Mouse (Mus musculus): Measurements from ENCODE around the gene A630023A22Rik. TPM values are rescaled to one million over a fixed set of nuclear protein-coding genes. Genes with fewer than 3 reads are reported as not detected.

Gene A630023A22Rik
- total RNA-seq, 1 experiment, result not detected

DNA sequence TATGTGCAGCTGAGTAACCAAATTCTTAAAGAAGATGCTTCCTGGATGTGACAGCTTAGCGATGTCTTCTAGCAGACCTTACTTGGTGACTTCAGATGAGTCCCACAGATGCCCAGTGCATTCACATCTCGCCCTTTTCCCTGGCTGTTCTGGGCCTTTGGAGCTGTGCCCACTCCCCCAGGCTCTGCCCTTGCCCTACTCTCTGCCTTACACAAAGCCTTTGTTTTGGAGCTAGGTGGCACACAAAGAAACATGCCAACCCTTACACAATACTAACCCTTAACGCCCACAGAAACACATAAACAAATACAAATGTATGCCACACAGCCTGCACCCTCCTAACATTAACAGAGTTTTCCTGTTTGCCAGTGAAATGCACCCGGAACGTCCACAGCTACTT, 6.4 kb downstream of the A630023A22Rik start:
- TF ChIP-seq CHD2 (IDR thresholded peaks at IDR 0.05; ENCODE audit: low read depth, low read length) (no peak), MAFK (IDR thresholded peaks at IDR 0.05; ENCODE audit: insufficient read depth, low read depth, low read length) (no peak), HCFC1 (IDR thresholded peaks at IDR 0.05; ENCODE audit: borderline replicate concordance, insufficient read depth, low read length) (no peak), ZNF384 (IDR thresholded peaks at IDR 0.05; ENCODE audit: low read depth, low read length) (no peak), ZC3H11A (IDR thresholded peaks at IDR 0.05; ENCODE audit: borderline replicate concordance, low read depth, low read length) (no peak)
- in situ Hi-C loops (cut with MboI; ENCODE audit: low sequenced_read_pairs in 2 of 2, unreplicated experiment in 2 of 2), result loop anchor here (25.0 kb wide), 3 partner anchors 316 to 691 kb away; partner anchors contain the start of gene Ldb3 (in 2 of the 2)
- Histone ChIP-seq H3K27ac (ENCODE audit: insufficient read depth, low read depth, low read length, poor library complexity, severe bottlenecking) (no peak overlapping the region), H3K4me3 (ENCODE audit: insufficient read depth in 1 of 2, low read depth in 1 of 2, low read length in 2 of 2, poor library complexity in 1 of 2, severe bottlenecking in 1 of 2) (no peak overlapping the region), H3K36me3 (ENCODE audit: control insufficient read depth, insufficient read depth, low read length, poor library complexity, severe bottlenecking) (no peaks in the 10 kb centered on the region), H3K9ac (ENCODE audit: insufficient read depth, low read depth, low read length, poor library complexity, severe bottlenecking) (no peak overlapping the region), H3K9me3 (ENCODE audit: control insufficient read depth, insufficient read depth, low read depth, low read length) (no peaks in the 10 kb centered on the region), H3K4me1 (ENCODE audit: control insufficient read depth in 2 of 2, insufficient read depth in 2 of 2, low read length in 2 of 2, poor library complexity in 1 of 2) (no peaks in the 10 kb centered on the region)
- no peak for DNase-seq (ENCODE audit: low read depth, low spot score)

DNA sequence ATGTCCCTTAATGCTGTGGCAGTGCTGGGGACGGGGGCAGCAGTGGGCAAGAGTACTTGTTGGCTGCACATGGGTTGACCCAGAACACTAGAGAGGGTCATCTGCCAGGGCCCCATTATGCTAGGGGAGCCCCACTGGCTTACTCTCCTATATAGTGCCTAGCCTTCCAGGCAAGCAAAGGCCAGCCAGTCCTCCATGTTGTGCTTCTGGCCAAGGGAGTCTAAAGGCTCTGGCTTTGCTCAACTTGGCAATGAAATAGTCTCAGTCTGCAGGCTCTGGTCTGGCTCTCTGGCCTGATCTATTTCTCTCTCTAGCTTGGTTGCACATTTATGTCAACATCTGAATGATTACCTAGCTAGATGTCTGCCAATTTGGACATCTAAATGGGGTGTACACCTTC, 9.7 kb downstream of the A630023A22Rik start:
- Histone ChIP-seq H3K36me3 (ENCODE audit: control insufficient read depth, insufficient read depth, low read length, poor library complexity, severe bottlenecking) (no peaks in the 10 kb centered on the region), H3K27ac (ENCODE audit: insufficient read depth, low read depth, low read length, poor library complexity, severe bottlenecking) (no peak overlapping the region), H3K9ac (ENCODE audit: insufficient read depth, low read depth, low read length, poor library complexity, severe bottlenecking) (no peak overlapping the region), H3K4me3 (ENCODE audit: insufficient read depth in 1 of 2, low read depth in 1 of 2, low read length in 2 of 2, poor library complexity in 1 of 2, severe bottlenecking in 1 of 2) (no peak overlapping the region), H3K9me3 (ENCODE audit: control insufficient read depth, insufficient read depth, low read depth, low read length) (no peaks in the 10 kb centered on the region), H3K4me1 (ENCODE audit: control insufficient read depth in 2 of 2, insufficient read depth in 2 of 2, low read length in 2 of 2, poor library complexity in 1 of 2) (no peaks in the 10 kb centered on the region)
- in situ Hi-C loops (cut with MboI; ENCODE audit: low sequenced_read_pairs in 2 of 2, unreplicated experiment in 2 of 2), result loop anchor here (25.0 kb wide), 3 partner anchors 319 to 694 kb away; partner anchors contain the start of gene Ldb3 (in 2 of the 2)
- DNase-seq (ENCODE audit: low read depth, low spot score), result no peak
- TF ChIP-seq MAFK (IDR thresholded peaks at IDR 0.05; ENCODE audit: insufficient read depth, low read depth, low read length) (no peak), HCFC1 (IDR thresholded peaks at IDR 0.05; ENCODE audit: borderline replicate concordance, insufficient read depth, low read length) (no peak), ZC3H11A (IDR thresholded peaks at IDR 0.05; ENCODE audit: borderline replicate concordance, low read depth, low read length) (no peak), ZNF384 (IDR thresholded peaks at IDR 0.05; ENCODE audit: low read depth, low read length) (no peak), CHD2 (IDR thresholded peaks at IDR 0.05; ENCODE audit: low read depth, low read length) (no peak)

DNA sequence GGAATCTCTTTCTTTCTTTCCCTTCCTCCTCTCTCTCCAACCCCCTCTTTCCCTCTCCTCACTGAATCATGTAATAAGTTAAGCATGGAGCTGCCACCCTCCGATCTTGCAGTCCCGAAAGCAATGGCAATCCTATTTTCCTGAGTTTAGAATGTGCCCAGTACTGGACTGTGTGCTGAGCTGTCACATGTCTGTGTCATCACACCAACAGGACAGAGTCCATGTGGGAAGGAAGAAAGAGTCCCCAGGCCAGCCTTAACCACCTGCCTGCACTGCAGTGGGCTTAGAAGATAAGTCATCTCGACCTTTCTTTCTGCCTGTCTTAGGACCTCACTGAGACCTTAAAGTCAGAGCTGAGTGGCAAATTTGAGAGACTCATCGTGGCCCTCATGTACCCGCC, 11.1 kb downstream of the A630023A22Rik start:
- in situ Hi-C loops (cut with MboI; ENCODE audit: low sequenced_read_pairs in 2 of 2, unreplicated experiment in 2 of 2), result loop anchor here (25.0 kb wide), 3 partner anchors 321 to 696 kb away; partner anchors contain the start of gene Ldb3 (in 2 of the 2)
- Histone ChIP-seq H3K9ac (ENCODE audit: insufficient read depth, low read depth, low read length, poor library complexity, severe bottlenecking) (no peak overlapping the region), H3K36me3 (ENCODE audit: control insufficient read depth, insufficient read depth, low read length, poor library complexity, severe bottlenecking) (no peaks in the 10 kb centered on the region), H3K27ac (ENCODE audit: insufficient read depth, low read depth, low read length, poor library complexity, severe bottlenecking) (no peak overlapping the region), H3K4me3 (ENCODE audit: insufficient read depth in 1 of 2, low read depth in 1 of 2, low read length in 2 of 2, poor library complexity in 1 of 2, severe bottlenecking in 1 of 2) (no peak overlapping the region), H3K4me1 (ENCODE audit: control insufficient read depth in 2 of 2, insufficient read depth in 2 of 2, low read length in 2 of 2, poor library complexity in 1 of 2) (no peaks in the 10 kb centered on the region), H3K9me3 (ENCODE audit: control insufficient read depth, insufficient read depth, low read depth, low read length) (no peaks in the 10 kb centered on the region)
- TF ChIP-seq ZC3H11A (IDR thresholded peaks at IDR 0.05; ENCODE audit: borderline replicate concordance, low read depth, low read length), result no peak
- TF ChIP-seq CHD2 (IDR thresholded peaks at IDR 0.05; ENCODE audit: low read depth, low read length), result no peak
- no peak for TF ChIP-seq ZNF384 (IDR thresholded peaks at IDR 0.05; ENCODE audit: low read depth, low read length)
- no peak for TF ChIP-seq MAFK (IDR thresholded peaks at IDR 0.05; ENCODE audit: insufficient read depth, low read depth, low read length)
- no peak for TF ChIP-seq HCFC1 (IDR thresholded peaks at IDR 0.05; ENCODE audit: borderline replicate concordance, insufficient read depth, low read length)
- no peak for DNase-seq (ENCODE audit: low read depth, low spot score)

- no peaks in the 10 kb centered on the region for H3K36me3 ChIP-seq (ENCODE audit: control insufficient read depth, insufficient read depth, low read length, poor library complexity, severe bottlenecking)
- no peaks in the 10 kb centered on the region for H3K9me3 ChIP-seq (ENCODE audit: control insufficient read depth, insufficient read depth, low read depth, low read length)
- H3K4me3 ChIP-seq (ENCODE audit: insufficient read depth in 1 of 2, low read depth in 1 of 2, low read length in 2 of 2, poor library complexity in 1 of 2, severe bottlenecking in 1 of 2), result no peak overlapping the region
- in situ Hi-C loops (cut with MboI; ENCODE audit: low sequenced_read_pairs in 2 of 2, unreplicated experiment in 2 of 2), result loop anchor here (10.0 to 25.0 kb wide), 4 partner anchors 305 to 698 kb away; partner anchors contain the start of gene Ldb3 (in 2 of the 2)
- H3K9ac ChIP-seq (ENCODE audit: insufficient read depth, low read depth, low read length, poor library complexity, severe bottlenecking), result no peak overlapping the region
- no peak for DNase-seq (ENCODE audit: low read depth, low spot score)
- no peak for TF ChIP-seq ZNF384 (IDR thresholded peaks at IDR 0.05; ENCODE audit: low read depth, low read length)
- TF ChIP-seq ZC3H11A (IDR thresholded peaks at IDR 0.05; ENCODE audit: borderline replicate concordance, low read depth, low read length), result no peak
- TF ChIP-seq HCFC1 (IDR thresholded peaks at IDR 0.05; ENCODE audit: borderline replicate concordance, insufficient read depth, low read length), result no peak
- TF ChIP-seq CHD2 (IDR thresholded peaks at IDR 0.05; ENCODE audit: low read depth, low read length), result no peak
- no peak for TF ChIP-seq MAFK (IDR thresholded peaks at IDR 0.05; ENCODE audit: insufficient read depth, low read depth, low read length)
- H3K4me1 ChIP-seq (ENCODE audit: control insufficient read depth in 2 of 2, insufficient read depth in 2 of 2, low read length in 2 of 2, poor library complexity in 1 of 2), result peaks cover 0 to 2% of the 10 kb centered on the region in 2 experiments; a peak in 1 of 4 replicates
- no peak overlapping the region for H3K27ac ChIP-seq (ENCODE audit: insufficient read depth, low read depth, low read length, poor library complexity, severe bottlenecking)
These were observed 12.8 kb downstream of the A630023A22Rik start for GRCm38 (mm10) chr14:34089796-34090195.

Data from ES-E14 (cell line).